Comparison of ENCODE assay signal across 16 mouse cellular contexts in the genomic region with DNA sequence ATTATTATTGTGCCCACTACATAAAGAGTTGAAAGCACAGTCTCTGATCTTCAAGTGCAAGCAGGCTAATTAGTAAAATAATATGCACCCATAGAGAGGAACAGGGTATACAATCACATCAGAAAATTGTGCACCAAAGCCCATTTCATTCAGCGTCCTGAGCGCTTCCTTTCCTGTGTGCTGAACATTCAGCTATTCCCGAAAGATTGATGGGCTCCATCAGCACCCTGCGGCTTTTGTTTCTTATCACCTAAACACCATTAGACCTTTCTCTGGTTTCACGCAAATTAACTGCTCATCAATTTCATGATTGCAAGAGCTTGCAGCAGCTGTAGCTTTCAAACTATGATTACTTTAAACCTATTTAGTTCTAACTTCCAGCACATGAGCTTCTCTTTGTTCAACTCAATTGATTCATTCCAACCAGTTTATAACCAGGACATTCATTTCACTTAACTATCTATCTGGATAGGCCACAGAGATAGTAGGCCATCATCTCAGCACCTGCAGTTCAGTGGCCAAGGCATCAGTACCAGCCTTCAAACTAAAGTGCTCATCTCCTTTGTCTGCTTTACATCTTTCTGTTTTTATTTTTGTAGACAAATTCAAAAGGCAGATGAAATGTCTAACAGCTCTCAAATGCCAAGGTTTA. TPM values are rescaled to one million over a fixed set of nuclear protein-coding genes. Genes with fewer than 3 reads are reported as not detected.
"Had no signal": no experiment of that assay in that cellular context is flagged by ENCODE, and none has a peak within 500 bp of the region (broad histone marks: within the 10 kb centered on the region; RNA-seq: fewer than 3 reads in every experiment).

No protein-coding gene starts in this region.

- H3K27me3 ChIP-seq: limb, embryonic 15.5 days; liver, embryonic 13.5 days; stomach, embryonic 15.5 days had no signal

- H3K4me1 ChIP-seq: limb, embryonic 15.5 days; liver, embryonic 13.5 days; midbrain, embryonic 10.5 days; stomach, embryonic 15.5 days had no signal

- H3K4me2 ChIP-seq: limb, embryonic 15.5 days; liver, embryonic 13.5 days; stomach, embryonic 15.5 days had no signal

- H3K36me3 ChIP-seq: limb, embryonic 15.5 days; liver, embryonic 13.5 days; midbrain, embryonic 10.5 days; stomach, embryonic 15.5 days had no signal

- H3K27ac ChIP-seq: limb, embryonic 15.5 days; liver, embryonic 13.5 days; midbrain, embryonic 10.5 days; stomach, embryonic 15.5 days had no signal

- H3K9ac ChIP-seq: limb, embryonic 15.5 days; liver, embryonic 13.5 days; liver, postnatal 0 days; stomach, embryonic 15.5 days had no signal

- DNase-seq: kidney, adult 8-10 months; kidney, postnatal 25 days; layer of hippocampus, postnatal 36 days; liver, embryonic 13.5 days; liver, postnatal 0 days; lung, postnatal 36 days; midbrain, embryonic 14.5 days; right cerebral cortex, postnatal 14 days; thymus, adult 2 months; thymus, postnatal 25 days had no signal

- ATAC-seq: liver, postnatal 0 days had no signal

- H3K4me3 ChIP-seq: limb, embryonic 15.5 days; liver, embryonic 13.5 days; midbrain, embryonic 10.5 days; myocyte; stomach, embryonic 15.5 days had no signal

- H3K9me3 ChIP-seq: limb, embryonic 15.5 days; liver, embryonic 13.5 days; midbrain, embryonic 10.5 days; stomach, embryonic 15.5 days had no signal

RNA-seq across cellular contexts. Expression of a gene that starts 45.5 kb away (rescaled TPM):
- total RNA-seq: megakaryocyte progenitor cell, adult 5-6 weeks had no signal
- polyA plus RNA-seq: myocyte; testis, adult 2 months; thymus, adult 2 months had no signal
